Mouse (Mus musculus) hindbrain, postnatal 0 days (tissue): Measurements from ENCODE around the gene Gm10073. TPM values are rescaled to one million over a fixed set of nuclear protein-coding genes. Genes with fewer than 3 reads are reported as not detected.

Experiments
- ATAC-seq: fragments of 200-750 bp; cut with Nextera tagmentation; 2 replicates; pipeline ENCODE4 v1.8.0; 2017; ENCODE audit warnings: mild to moderate bottlenecking, moderate TSS enrichment, moderate library complexity
- DNase-seq: peaks from one replicate; pipeline ENCODE4 v3.0.0-alpha.2; 2015; ENCODE audit warnings: low spot score
- H3K27ac ChIP-seq: fragments of 300-500 bp; sonication (generic); 2 replicates; pipeline ENCODE4 v1.5.1; 2014; ENCODE audit warnings: mild to moderate bottlenecking
- H3K27me3 ChIP-seq: fragments of 300-500 bp; sonication (generic); 2 replicates; pipeline ENCODE4 v1.6.1; 2014; ENCODE audit warnings: low read length, mixed read lengths; ENCODE audit not compliant: insufficient read depth
- H3K36me3 ChIP-seq: fragments of 300-500 bp; sonication (generic); 2 replicates; pipeline ENCODE4 v1.6.1; 2014; ENCODE audit warnings: low read length, mixed read lengths; ENCODE audit not compliant: insufficient read depth
- H3K4me1 ChIP-seq: fragments of 300-500 bp; sonication (generic); 2 replicates; pipeline ENCODE4 v1.6.1; 2014; ENCODE audit warnings: antibody characterized with exemption, low read length, mixed read lengths; ENCODE audit not compliant: insufficient read depth
- H3K4me2 ChIP-seq: fragments of 300-500 bp; sonication (generic); 2 replicates; pipeline ENCODE4 v1.6.1; 2014; ENCODE audit warnings: low read depth, mild to moderate bottlenecking, low read length, moderate library complexity, mixed read lengths
- H3K4me3 ChIP-seq: fragments of 300-500 bp; sonication (generic); 2 replicates; pipeline ENCODE4 v1.5.1; 2014; ENCODE audit warnings: low read length
- H3K9ac ChIP-seq: fragments of 300-500 bp; sonication (generic); replicated peaks from 2 replicates; pipeline ENCODE4 v1.6.1; 2014; ENCODE audit warnings: mild to moderate bottlenecking, low read length, moderate library complexity, mixed read lengths
- H3K9me3 ChIP-seq: fragments of 300-500 bp; sonication (generic); 2 replicates; pipeline ENCODE4 v1.6.1; 2016; ENCODE audit warnings: low read length, mixed read lengths
- CTCF ChIP-seq: IDR thresholded peaks from 2 replicates; pipeline ENCODE4 v1.5.1; 2016; ENCODE audit warnings: antibody characterized with exemption, control low read depth, low read depth
- WGBS: fragments of 180-500 bp; shearing (Covaris S2); extraction: QIAGEN DNeasy Blood & Tissue Kit; methylation state at CpG from one replicate; pipeline ENCODE4 v1.1.7; 2014; 5-methylcytosine and 5-hydroxymethylcytosine counted together
- polyA plus RNA-seq: library from polyadenylated mRNA; unstranded; fragments of >200 nt; fragmentation: Nextera tagmentation; extraction: Ambion mirVana; gene quantifications from 2 replicates; pipeline ENCODE4 v1.2.1, GENCODE M21; 2015
- total RNA-seq: library from RNA; depleted of rRNA; stranded (reverse); fragments of >200 nt; gene quantifications from 2 replicates; pipeline ENCODE4 v1.2.3, GENCODE M21; 2014

Gm10073 gene
- total and polyA plus RNA-seq, 2 experiments from 2014 or later, result 6.1 to 82.5 TPM

GRCm38 (mm10) chr8:106571551-106572172 lies 1.6 kb downstream of the Gm10073 start:
- ATAC-seq, result no peak
- Histone ChIP-seq H3K4me1 (no peaks in the 10 kb centered on the region), H3K4me2 (no peak overlapping the region), H3K9me3 (no peaks in the 10 kb centered on the region), H3K27ac (no peak overlapping the region), H3K9ac (no peak overlapping the region), H3K36me3 (no peaks in the 10 kb centered on the region), H3K4me3 (no peak overlapping the region), H3K27me3 (no peaks in the 10 kb centered on the region)
- no peak for DNase-seq
- TF ChIP-seq CTCF, result no peak
- WGBS, result 91% methylated on average over 5 of the region's 5 CpGs

GRCm38 (mm10) chr8:106570386-106570785 lies 2.9 kb downstream of the Gm10073 start:
- no peak for ATAC-seq
- Histone ChIP-seq H3K27me3 (no peaks in the 10 kb centered on the region), H3K4me1 (no peaks in the 10 kb centered on the region), H3K9ac (no peak overlapping the region), H3K4me2 (no peak overlapping the region), H3K4me3 (no peak overlapping the region), H3K9me3 (no peaks in the 10 kb centered on the region), H3K36me3 (no peaks in the 10 kb centered on the region), H3K27ac (no peak overlapping the region)
- DNase-seq, result no peak
- 76% methylated on average over 4 of the region's 4 CpGs for WGBS
- no peak for TF ChIP-seq CTCF

- Histone ChIP-seq H3K27ac (no peak overlapping the region), H3K9ac (no peak overlapping the region), H3K27me3 (no peaks in the 10 kb centered on the region), H3K9me3 (no peaks in the 10 kb centered on the region), H3K36me3 (no peaks in the 10 kb centered on the region), H3K4me2 (no peak overlapping the region), H3K4me3 (no peak overlapping the region), H3K4me1 (no peaks in the 10 kb centered on the region)
- peak; percentile 9 for DNase-seq
- WGBS, result 34% methylated on average over 6 of the region's 7 CpGs
- ATAC-seq, result no peak
- TF ChIP-seq CTCF, result no peak
These were observed 4.3 kb downstream of the Gm10073 start for GRCm38 (mm10) chr8:106569006-106569405.

GRCm38 (mm10) chr8:106563691-106564182 lies 9.5 kb downstream of the Gm10073 start:
- Histone ChIP-seq H3K9me3 (no peaks in the 10 kb centered on the region), H3K27me3 (no peaks in the 10 kb centered on the region), H3K36me3 (no peaks in the 10 kb centered on the region), H3K9ac (no peak overlapping the region), H3K27ac (no peak overlapping the region), H3K4me2 (no peak overlapping the region), H3K4me1 (no peaks in the 10 kb centered on the region), H3K4me3 (no peak overlapping the region)
- WGBS, result 71% methylated on average over 3 of the region's 3 CpGs
- TF ChIP-seq CTCF, result no peak
- DNase-seq (no peak), ATAC-seq (no peak)

GRCm38 (mm10) chr8:106561097-106561865 lies 12.0 kb downstream of the Gm10073 start:
- peak; percentile 39 for DNase-seq
- Histone ChIP-seq H3K4me3 (no peak overlapping the region), H3K4me2 (no peak overlapping the region), H3K27me3 (no peaks in the 10 kb centered on the region), H3K9me3 (peaks cover 6% of the 10 kb centered on the region), H3K4me1 (no peaks in the 10 kb centered on the region), H3K27ac (no peak overlapping the region), H3K36me3 (no peaks in the 10 kb centered on the region), H3K9ac (no peak overlapping the region)
- ATAC-seq, result peak; percentile 12; the same call in 1 of the 2 replicates
- peak; percentile 83 for TF ChIP-seq CTCF
- WGBS, result 32% methylated on average over 21 of the region's 21 CpGs

GRCm38 (mm10) chr8:106559844-106560243 lies 13.4 kb downstream of the Gm10073 start:
- Histone ChIP-seq H3K4me2 (no peak overlapping the region), H3K27ac (no peak overlapping the region), H3K4me3 (no peak overlapping the region), H3K9me3 (peaks cover 6% of the 10 kb centered on the region), H3K9ac (no peak overlapping the region), H3K36me3 (no peaks in the 10 kb centered on the region), H3K27me3 (no peaks in the 10 kb centered on the region), H3K4me1 (no peaks in the 10 kb centered on the region)
- WGBS, result 61% methylated on average over 9 of the region's 9 CpGs
- DNase-seq, result no peak
- ATAC-seq, result no peak
- no peak for TF ChIP-seq CTCF
